Mouse (Mus musculus): ENCODE measurements around the gene Cltrn. TPM values are rescaled to one million over a fixed set of nuclear protein-coding genes. Genes with fewer than 3 reads are reported as not detected.

Gene Cltrn
- total RNA-seq (2021): not detected in 2 replicates
- long read RNA-seq, experiment 1: 0 reads
- long read RNA-seq, experiment 2: 0 reads

GRCm38 (mm10) chrX:164088582-164088981, at the start of gene Cltrn:
Gene Cltrn (plus strand): TSS chrX:164088830.
- no peak for DNase-seq

GRCm38 (mm10) chrX:164038882-164039281, 49.7 kb upstream of the Cltrn start:
- no peak for DNase-seq

- no peak for DNase-seq
Measured at GRCm38 (mm10) chrX:164042069-164042468, 46.6 kb upstream of the Cltrn start.

GRCm38 (mm10) chrX:164046736-164047135, 41.9 kb upstream of the Cltrn start:
- DNase-seq: no peak

DNA sequence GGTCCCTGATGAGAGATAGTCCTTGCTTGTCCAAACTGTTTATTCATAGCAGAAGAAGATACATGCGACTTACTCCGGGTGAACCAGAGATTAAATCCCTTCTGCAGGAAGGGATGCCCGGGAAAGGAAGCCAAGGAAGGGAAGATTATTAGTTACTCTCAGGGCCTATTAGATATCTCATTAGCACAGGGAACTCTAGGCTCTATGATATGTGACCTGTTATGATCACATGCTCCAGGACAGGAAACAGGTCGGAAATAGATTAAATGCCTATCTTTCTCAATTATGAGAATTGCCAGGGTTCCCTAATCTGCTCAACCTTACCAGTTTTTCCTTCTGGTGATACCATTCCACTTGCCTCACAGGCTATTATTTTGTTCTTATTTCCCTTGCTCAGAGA, 32.9 kb upstream of the Cltrn start:
- no peak for DNase-seq

- DNase-seq: no peak
Measured at GRCm38 (mm10) chrX:164058523-164058922, 30.1 kb upstream of the Cltrn start.

DNA sequence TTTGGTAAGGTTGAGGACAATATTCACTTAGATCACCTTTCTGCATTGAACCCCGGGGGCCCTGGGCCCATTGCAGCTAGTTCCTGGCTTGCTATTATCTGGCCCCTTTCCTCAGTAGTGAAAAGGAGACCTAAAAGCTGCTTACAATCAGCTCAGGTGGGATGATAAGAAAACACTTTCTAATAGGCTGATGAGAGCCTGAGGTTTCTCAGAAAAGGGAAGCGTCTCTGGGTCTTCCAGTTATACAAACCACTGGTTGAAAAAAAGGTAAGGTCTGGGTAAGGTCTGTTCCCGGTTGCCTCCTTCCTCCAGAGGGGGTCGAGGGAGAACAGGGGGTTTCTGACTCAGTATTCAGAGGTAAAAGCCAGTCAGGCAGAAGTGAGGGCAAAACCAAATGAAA, 29.6 kb upstream of the Cltrn start:
- DNase-seq: no peak

DNA sequence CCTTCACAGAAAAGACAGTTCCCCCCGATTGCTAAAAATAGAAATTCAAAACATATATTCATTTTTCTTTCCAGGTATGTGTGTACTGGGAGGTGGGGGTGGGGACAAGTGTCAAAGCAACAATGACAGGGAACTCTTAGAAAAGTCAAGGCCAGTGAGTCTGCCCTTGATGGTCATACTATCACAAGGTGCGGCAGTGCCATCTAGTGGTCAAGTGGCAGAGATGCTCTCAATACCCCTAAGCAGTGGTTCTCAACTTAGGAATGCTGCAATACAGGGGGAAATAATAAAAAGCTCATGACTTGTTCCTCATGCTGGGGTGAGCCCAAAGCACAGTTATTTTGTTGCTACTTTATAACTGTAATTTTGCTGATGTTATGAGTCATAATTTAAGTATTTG, 22.4 kb upstream of the Cltrn start:
- peak; percentile 81 for DNase-seq

- DNase-seq: no peak
Measured at GRCm38 (mm10) chrX:164068968-164069367, 19.7 kb upstream of the Cltrn start.

DNA sequence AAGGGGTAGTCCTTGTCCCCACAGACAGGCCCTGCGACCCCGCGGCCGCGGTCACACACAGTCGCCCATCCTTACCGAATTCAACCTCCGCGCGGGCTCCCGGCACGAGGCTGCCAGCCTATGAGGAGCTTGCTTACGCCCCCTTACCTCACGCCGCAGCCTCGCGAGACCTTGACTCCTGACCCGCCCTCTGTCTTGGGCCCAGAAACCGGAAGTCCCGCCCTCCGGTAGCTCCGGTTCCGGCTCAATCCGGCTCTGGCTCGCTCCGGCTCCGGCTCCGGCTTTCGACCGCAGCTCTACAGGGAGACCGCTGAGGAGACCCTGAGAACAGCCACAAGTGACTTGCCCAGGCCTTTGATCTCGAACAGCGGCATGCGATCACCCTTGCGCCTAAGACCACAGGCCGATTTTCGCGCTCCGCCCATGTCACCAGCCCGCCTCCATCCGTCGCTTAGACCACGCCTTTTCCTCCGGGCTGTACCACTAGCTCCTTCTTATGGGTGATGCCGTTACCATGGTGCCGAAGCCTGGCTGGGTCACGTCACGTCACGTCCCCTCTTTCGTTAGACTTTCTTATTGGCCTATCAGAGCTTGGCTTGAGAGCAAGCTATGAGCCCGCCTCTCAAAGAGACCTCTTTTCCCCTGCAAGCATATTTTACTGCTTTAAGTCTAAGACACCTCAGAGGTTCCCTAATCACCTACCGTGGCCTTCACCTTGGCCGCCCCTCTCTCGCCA, 12.4 kb upstream of the Cltrn start, which contains the start of gene Siah1b:
TSS of gene Siah1b (minus strand) at position 454 of the 736 bp plus-strand sequence.
- DNase-seq: peak; percentile 93

GRCm38 (mm10) chrX:164082030-164082429, 6.6 kb upstream of the Cltrn start:
- DNase-seq: no peak

GRCm38 (mm10) chrX:164089916-164090315, 1.3 kb downstream of the Cltrn start:
- DNase-seq: no peak

DNA sequence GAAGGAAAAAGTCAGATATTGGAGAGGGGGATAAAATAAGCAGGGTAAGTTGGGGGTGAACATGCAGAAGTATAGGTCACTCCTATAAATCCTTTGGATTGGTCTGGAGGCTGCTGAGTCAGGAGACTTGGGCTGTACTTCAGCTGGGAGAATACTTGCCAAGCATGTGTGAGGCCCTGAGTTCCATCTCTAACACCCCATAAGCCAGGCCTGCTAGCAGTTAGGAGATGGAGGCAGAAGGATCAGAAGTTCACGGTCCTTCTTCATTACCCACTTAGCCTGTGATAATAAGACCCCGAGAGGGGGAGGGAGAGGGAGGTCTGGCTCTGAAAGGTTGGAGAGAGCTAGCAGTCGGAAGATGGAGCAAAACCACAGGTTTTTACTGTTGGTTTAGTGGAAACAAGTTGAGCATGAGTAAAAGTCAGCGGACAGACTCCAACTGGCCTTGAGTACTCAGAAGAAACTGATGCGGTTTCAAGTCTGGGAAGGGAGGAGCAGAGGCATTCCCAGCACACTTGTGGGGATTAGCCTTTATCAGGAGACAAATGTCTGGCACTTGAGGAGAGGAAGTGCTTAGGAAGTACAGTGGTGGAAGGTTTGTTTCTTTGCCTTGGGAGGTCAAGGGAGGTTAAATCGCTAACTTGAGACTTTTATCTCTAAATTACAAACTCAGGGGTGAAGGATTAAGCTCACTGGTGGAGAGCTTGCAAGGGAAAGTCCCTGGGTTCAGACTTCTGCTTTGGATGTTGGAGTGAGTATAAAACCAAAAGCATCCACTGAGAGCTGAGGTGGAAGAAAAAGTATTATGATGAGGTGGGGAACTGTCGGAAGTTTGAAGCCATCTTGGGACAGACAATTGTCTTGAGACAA, 3.9 kb downstream of the Cltrn start:
- no peak for DNase-seq

GRCm38 (mm10) chrX:164093435-164093834, 4.8 kb downstream of the Cltrn start:
- no peak for DNase-seq

DNA sequence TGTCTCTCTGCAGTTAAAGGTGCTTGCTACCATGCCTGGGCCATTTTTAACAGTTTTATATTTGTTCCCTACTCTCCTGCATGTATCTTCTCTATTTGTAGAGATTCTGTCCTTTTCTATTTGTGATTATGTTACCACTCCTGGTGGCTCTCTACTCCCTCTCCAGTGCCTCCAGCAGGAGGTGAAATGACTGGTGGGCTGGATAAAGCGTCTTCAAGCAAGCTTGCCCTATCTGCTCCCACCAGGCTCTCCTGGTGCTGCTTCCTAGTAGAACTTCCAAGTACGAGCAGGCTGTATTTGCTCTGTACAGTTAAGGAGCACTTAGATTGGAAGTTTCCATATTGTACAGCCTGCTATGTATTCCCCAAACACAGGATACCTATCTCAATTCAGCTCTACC, 7.2 kb downstream of the Cltrn start:
- no peak for DNase-seq

- DNase-seq: no peak
Measured at GRCm38 (mm10) chrX:164101483-164101882, 12.9 kb downstream of the Cltrn start.

- no peak for DNase-seq
Measured at GRCm38 (mm10) chrX:164102198-164102597, 13.6 kb downstream of the Cltrn start.

DNA sequence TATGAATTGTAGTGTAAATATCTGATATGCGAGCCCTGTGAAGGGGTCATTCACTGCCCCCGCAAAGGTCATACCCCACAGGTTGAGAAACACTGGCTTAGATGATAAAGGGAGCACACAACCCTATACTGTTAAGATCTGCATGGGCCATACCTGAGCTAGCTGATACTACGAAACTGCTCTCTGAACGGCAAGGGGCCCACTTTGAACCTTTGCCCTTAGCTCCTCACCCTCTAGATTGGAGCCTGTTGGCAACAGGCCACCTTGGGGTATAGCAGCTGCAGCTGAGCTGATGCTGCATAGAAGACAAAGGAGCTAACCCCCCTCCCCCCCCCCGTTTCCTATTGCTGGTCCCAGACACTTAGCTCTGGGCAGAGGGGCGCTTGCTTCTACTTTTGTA, 14.0 kb downstream of the Cltrn start:
- no peak for DNase-seq

DNA sequence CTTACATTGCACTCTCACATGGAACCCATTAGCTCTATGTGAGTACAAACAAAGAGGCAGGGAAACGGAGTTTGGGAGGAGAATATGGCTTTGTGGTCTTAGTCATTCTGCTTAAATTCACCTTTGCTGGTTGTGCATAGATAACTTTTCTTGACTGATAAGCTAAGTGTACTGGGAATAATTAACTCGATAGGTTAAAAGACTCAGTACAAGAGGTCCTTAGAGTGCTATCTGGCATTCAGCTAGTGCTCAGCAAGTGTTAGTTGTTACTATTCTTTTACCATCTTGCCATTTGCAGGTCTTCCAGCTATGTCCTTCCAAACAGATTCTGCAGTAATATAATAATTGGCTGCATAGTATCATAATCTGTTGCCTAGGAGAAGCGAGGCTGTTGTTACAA, 22.5 kb downstream of the Cltrn start:
- DNase-seq: no peak

- DNase-seq: no peak
Measured at GRCm38 (mm10) chrX:164113744-164114143, 25.1 kb downstream of the Cltrn start.

DNA sequence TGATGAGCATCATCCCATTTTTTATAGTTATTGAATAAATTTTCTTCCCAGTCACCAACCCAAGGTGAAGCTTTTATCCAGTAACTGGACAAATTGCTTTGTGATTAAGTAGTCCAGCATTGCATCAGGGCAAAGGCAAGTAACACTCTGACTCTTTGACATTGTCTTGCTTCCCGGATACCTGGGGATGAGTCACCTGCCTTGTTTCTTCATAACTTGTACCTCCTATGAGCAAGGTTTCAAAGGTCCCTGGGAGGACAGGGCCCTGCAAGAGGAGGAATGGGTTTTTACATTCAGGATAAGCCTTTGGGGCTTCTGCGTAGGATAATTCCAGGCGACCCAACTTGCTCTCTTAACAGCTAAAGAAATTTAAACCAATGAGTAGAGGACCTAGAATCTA, 35.3 kb downstream of the Cltrn start:
- no peak for DNase-seq

DNA sequence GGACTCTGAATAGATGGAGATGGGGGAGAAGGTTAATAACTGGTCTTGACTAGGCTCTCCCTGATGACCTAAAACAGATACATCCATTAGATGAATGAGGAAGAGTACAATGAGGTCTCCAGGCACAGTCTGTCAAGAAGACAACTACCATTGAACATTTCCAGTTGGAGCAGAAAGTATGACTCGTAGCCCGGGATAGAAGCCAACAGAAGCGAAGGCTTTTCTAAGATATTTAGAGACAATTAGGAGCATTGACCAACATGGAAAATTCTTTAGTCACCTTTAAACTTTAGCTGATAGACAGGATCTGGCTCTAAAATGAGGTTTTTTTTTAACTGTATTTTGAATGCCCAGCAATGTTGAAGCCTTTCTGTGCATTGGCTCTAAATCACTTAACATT, 44.9 kb downstream of the Cltrn start:
- peak; percentile 16 for DNase-seq

DNA sequence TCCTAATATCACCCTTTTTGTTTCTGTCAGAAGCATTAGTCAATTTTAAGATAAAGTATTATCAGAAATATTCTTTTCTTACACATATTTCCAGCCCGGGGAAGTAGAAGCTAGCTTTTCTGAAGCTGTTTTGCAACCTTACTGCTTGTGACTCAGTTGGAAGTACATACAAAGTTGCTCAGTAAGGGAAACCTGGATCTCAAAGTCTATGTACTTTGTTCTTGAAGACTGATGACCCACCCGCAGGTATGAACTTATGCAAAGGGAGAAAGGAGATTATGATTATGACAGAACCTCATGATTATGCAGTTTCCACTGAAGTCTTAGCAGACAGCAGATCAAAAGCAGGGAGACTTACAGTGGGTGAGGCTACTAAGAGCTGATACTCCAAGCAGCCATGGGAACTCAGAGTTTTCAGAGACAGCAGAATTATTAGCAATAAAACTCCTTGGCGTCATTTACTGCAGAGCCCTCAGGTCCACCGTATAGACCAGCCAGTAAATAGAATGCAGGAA, 46.7 kb downstream of the Cltrn start:
- DNase-seq: no peak
